Mouse (Mus musculus) testis, adult 2 months (tissue): ENCODE measurements around the gene Ablim2.

ENCODE experiments used
- CTCF ChIP-seq: fragments of 200-500 bp; IDR thresholded peaks from 2 replicates; pipeline ENCODE4 v1.5.1; 2012; ENCODE audit warnings: low read depth, mild to moderate bottlenecking, inconsistent platforms, low read length, moderate library complexity; ENCODE audit not compliant: control insufficient read depth, insufficient read depth, insufficient replicate concordance
- POLR2A ChIP-seq: fragments of 200-500 bp; IDR thresholded peaks from 2 replicates; pipeline ENCODE4 v1.6.1; 2012; ENCODE audit warnings: low read depth, mild to moderate bottlenecking, inconsistent platforms, low read length, moderate library complexity; ENCODE audit not compliant: control insufficient read depth

DNA sequence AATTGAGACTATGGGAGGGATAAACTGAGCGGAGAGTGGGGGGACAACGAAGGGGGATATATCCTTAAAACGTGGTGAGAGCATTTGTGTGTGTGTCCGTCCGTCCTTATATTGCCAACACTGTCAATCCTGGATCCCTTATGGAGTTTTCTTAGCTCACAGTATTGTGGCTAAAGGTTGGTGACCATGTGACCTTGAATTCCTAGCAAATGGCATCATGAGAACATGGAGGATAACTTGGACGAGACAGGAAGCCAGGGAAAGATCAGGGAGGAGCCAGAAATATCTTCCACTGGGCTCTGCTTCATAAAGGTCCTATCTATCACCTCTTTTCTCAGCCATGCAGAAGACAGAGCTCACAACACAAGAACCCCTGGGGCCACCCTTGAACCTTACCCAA, 165.8 kb downstream of the Ablim2 start:
- TF ChIP-seq CTCF, result no peak
- TF ChIP-seq POLR2A, result no peak
